Mouse (Mus musculus): Measurements from ENCODE around the gene Crot. TPM values are rescaled to one million over a fixed set of nuclear protein-coding genes. Genes with fewer than 3 reads are reported as not detected.
A peak's percentile ranks its signal among the peaks of the same experiment; 100 is the strongest.

Crot gene
- 10.8 and 14.4 TPM in 2 replicates for total RNA-seq (2012; rRNA removed)

GRCm38 (mm10) chr5:8996686-8997512, at the start of gene Crot:
Gene Crot, minus strand, starts transcription at chr5:8997324.
- TF ChIP-seq ZNF384 (IDR thresholded peaks at IDR 0.05; ENCODE audit: low read depth, low read length) (no peak), ZC3H11A (IDR thresholded peaks at IDR 0.05; ENCODE audit: borderline replicate concordance, low read depth, low read length) (no peak), HCFC1 (IDR thresholded peaks at IDR 0.05; ENCODE audit: borderline replicate concordance, insufficient read depth, low read length) (no peak), MAFK (IDR thresholded peaks at IDR 0.05; ENCODE audit: insufficient read depth, low read depth, low read length) (no peak), CHD2 (IDR thresholded peaks at IDR 0.05; ENCODE audit: low read depth, low read length) (0 out of 2 replicates have a peak, but pooled peaks have one; percentile 26)
- in situ Hi-C loops (cut with MboI; ENCODE audit: low sequenced_read_pairs in 2 of 2, unreplicated experiment in 2 of 2): no loop called here
- Histone ChIP-seq H3K9me3 (ENCODE audit: control insufficient read depth, insufficient read depth, low read depth, low read length) (no peaks in the 10 kb centered on the region), H3K36me3 (ENCODE audit: control insufficient read depth, insufficient read depth, low read length, poor library complexity, severe bottlenecking) (no peaks in the 10 kb centered on the region), H3K27ac (ENCODE audit: insufficient read depth, low read depth, low read length, poor library complexity, severe bottlenecking) (peak within 1 kb of the TSS; percentile 24; the same call in 1 of the 2 replicates), H3K4me1 (ENCODE audit: control insufficient read depth in 2 of 2, insufficient read depth in 2 of 2, low read length in 2 of 2, poor library complexity in 1 of 2) (peaks cover 0 to 4% of the 10 kb centered on the region in 2 experiments; a peak in 1 of 4 replicates), H3K4me3 (ENCODE audit: insufficient read depth in 1 of 2, low read depth in 1 of 2, low read length in 2 of 2, poor library complexity in 1 of 2, severe bottlenecking in 1 of 2) (peak within 1 kb of the TSS; percentile 93 to 95), H3K9ac (ENCODE audit: insufficient read depth, low read depth, low read length, poor library complexity, severe bottlenecking) (peak within 1 kb of the TSS; percentile 84)
- DNase-seq (ENCODE audit: low read depth, low spot score): peak; percentile 90

- Histone ChIP-seq H3K9ac (ENCODE audit: insufficient read depth, low read depth, low read length, poor library complexity, severe bottlenecking) (no peak overlapping the region), H3K36me3 (ENCODE audit: control insufficient read depth, insufficient read depth, low read length, poor library complexity, severe bottlenecking) (no peaks in the 10 kb centered on the region), H3K4me3 (ENCODE audit: insufficient read depth in 1 of 2, low read depth in 1 of 2, low read length in 2 of 2, poor library complexity in 1 of 2, severe bottlenecking in 1 of 2) (no peak overlapping the region), H3K9me3 (ENCODE audit: control insufficient read depth, insufficient read depth, low read depth, low read length) (no peaks in the 10 kb centered on the region), H3K4me1 (ENCODE audit: control insufficient read depth in 2 of 2, insufficient read depth in 2 of 2, low read length in 2 of 2, poor library complexity in 1 of 2) (no peaks in the 10 kb centered on the region), H3K27ac (ENCODE audit: insufficient read depth, low read depth, low read length, poor library complexity, severe bottlenecking) (no peak overlapping the region)
- no peak for DNase-seq (ENCODE audit: low read depth, low spot score)
- TF ChIP-seq ZNF384 (IDR thresholded peaks at IDR 0.05; ENCODE audit: low read depth, low read length) (no peak), CHD2 (IDR thresholded peaks at IDR 0.05; ENCODE audit: low read depth, low read length) (no peak), MAFK (IDR thresholded peaks at IDR 0.05; ENCODE audit: insufficient read depth, low read depth, low read length) (no peak), ZC3H11A (IDR thresholded peaks at IDR 0.05; ENCODE audit: borderline replicate concordance, low read depth, low read length) (no peak), HCFC1 (IDR thresholded peaks at IDR 0.05; ENCODE audit: borderline replicate concordance, insufficient read depth, low read length) (no peak)
- in situ Hi-C loops (cut with MboI; ENCODE audit: low sequenced_read_pairs in 2 of 2, unreplicated experiment in 2 of 2): no loop called here
Observed at GRCm38 (mm10) chr5:9045904-9046303, 48.8 kb upstream of the Crot start.

GRCm38 (mm10) chr5:9044821-9045220, 47.7 kb upstream of the Crot start:
- H3K9me3 ChIP-seq (ENCODE audit: control insufficient read depth, insufficient read depth, low read depth, low read length): no peaks in the 10 kb centered on the region
- H3K36me3 ChIP-seq (ENCODE audit: control insufficient read depth, insufficient read depth, low read length, poor library complexity, severe bottlenecking): no peaks in the 10 kb centered on the region
- no peak overlapping the region for H3K4me3 ChIP-seq (ENCODE audit: insufficient read depth in 1 of 2, low read depth in 1 of 2, low read length in 2 of 2, poor library complexity in 1 of 2, severe bottlenecking in 1 of 2)
- H3K4me1 ChIP-seq (ENCODE audit: control insufficient read depth in 2 of 2, insufficient read depth in 2 of 2, low read length in 2 of 2, poor library complexity in 1 of 2): no peaks in the 10 kb centered on the region
- TF ChIP-seq HCFC1 (IDR thresholded peaks at IDR 0.05; ENCODE audit: borderline replicate concordance, insufficient read depth, low read length) (no peak), ZNF384 (IDR thresholded peaks at IDR 0.05; ENCODE audit: low read depth, low read length) (no peak)
- no peak overlapping the region for H3K27ac ChIP-seq (ENCODE audit: insufficient read depth, low read depth, low read length, poor library complexity, severe bottlenecking)
- in situ Hi-C loops (cut with MboI; ENCODE audit: low sequenced_read_pairs in 2 of 2, unreplicated experiment in 2 of 2): no loop called here
- DNase-seq (ENCODE audit: low read depth, low spot score): no peak
- H3K9ac ChIP-seq (ENCODE audit: insufficient read depth, low read depth, low read length, poor library complexity, severe bottlenecking): no peak overlapping the region

- no peak overlapping the region for H3K4me3 ChIP-seq (ENCODE audit: insufficient read depth in 1 of 2, low read depth in 1 of 2, low read length in 2 of 2, poor library complexity in 1 of 2, severe bottlenecking in 1 of 2)
- H3K4me1 ChIP-seq (ENCODE audit: control insufficient read depth in 2 of 2, insufficient read depth in 2 of 2, low read length in 2 of 2, poor library complexity in 1 of 2): no peaks in the 10 kb centered on the region
- no peaks in the 10 kb centered on the region for H3K9me3 ChIP-seq (ENCODE audit: control insufficient read depth, insufficient read depth, low read depth, low read length)
- no peak for DNase-seq (ENCODE audit: low read depth, low spot score)
- in situ Hi-C loops (cut with MboI; ENCODE audit: low sequenced_read_pairs in 2 of 2, unreplicated experiment in 2 of 2): no loop called here
- TF ChIP-seq HCFC1 (IDR thresholded peaks at IDR 0.05; ENCODE audit: borderline replicate concordance, insufficient read depth, low read length): no peak
- TF ChIP-seq ZC3H11A (IDR thresholded peaks at IDR 0.05; ENCODE audit: borderline replicate concordance, low read depth, low read length): no peak
- H3K9ac ChIP-seq (ENCODE audit: insufficient read depth, low read depth, low read length, poor library complexity, severe bottlenecking): no peak overlapping the region
- H3K27ac ChIP-seq (ENCODE audit: insufficient read depth, low read depth, low read length, poor library complexity, severe bottlenecking): no peak overlapping the region
- no peaks in the 10 kb centered on the region for H3K36me3 ChIP-seq (ENCODE audit: control insufficient read depth, insufficient read depth, low read length, poor library complexity, severe bottlenecking)
Observed at GRCm38 (mm10) chr5:9043582-9044267, 46.6 kb upstream of the Crot start.
